Mouse (Mus musculus): Measurements from ENCODE around the gene Erap1.

- no peak for TF ChIP-seq POLR2A (IDR thresholded peaks at IDR 0.05; ENCODE audit: insufficient read depth, low read depth, low read length)
- peak; percentile 14; the same call in 1 of the 2 replicates for TF ChIP-seq CTCF (IDR thresholded peaks at IDR 0.05; ENCODE audit: insufficient read depth, low read depth, low read length)
Measured at GRCm38 (mm10) chr13:74639712-74640522, 549 bp downstream of the Erap1 start.

Measured in olfactory bulb, adult 2 months (tissue).